Mouse (Mus musculus): ENCODE measurements around the gene Gamt.

- TF ChIP-seq POLR2A (IDR thresholded peaks at IDR 0.05; ENCODE audit: borderline replicate concordance, insufficient read depth, low read length): no peak
- TF ChIP-seq CTCF (IDR thresholded peaks at IDR 0.05; ENCODE audit: borderline replicate concordance, insufficient read depth, low read depth, low read length): no peak
Observed at GRCm38 (mm10) chr10:80262169-80262568, 1.4 kb upstream of the Gamt start.

Measured in cerebellum, adult 2 months (tissue).